Mouse (Mus musculus) intestine, postnatal 0 days (tissue): Measurements from ENCODE around the gene Ttc17. TPM values are rescaled to one million over a fixed set of nuclear protein-coding genes. Genes with fewer than 3 reads are reported as not detected.

Experiments used
- ATAC-seq: fragments of 200-750 bp; cut with Nextera tagmentation; 2 replicates; pipeline ENCODE4 v1.8.0; 2017; ENCODE audit warnings: mild to moderate bottlenecking, moderate TSS enrichment, moderate library complexity
- H3K27ac ChIP-seq: fragments of 300-500 bp; sonication (generic); 2 replicates; pipeline ENCODE4 v1.5.1; 2014; ENCODE audit warnings: mild to moderate bottlenecking, low read depth, low read length, moderate library complexity
- H3K27me3 ChIP-seq: fragments of 300-500 bp; sonication (generic); replicated peaks from 2 replicates; pipeline ENCODE4 v1.6.1; 2014; ENCODE audit warnings: low read length, mixed read lengths; ENCODE audit not compliant: control insufficient read depth, insufficient read depth
- H3K36me3 ChIP-seq: fragments of 300-500 bp; sonication (generic); 2 replicates; pipeline ENCODE4 v1.6.1; 2014; ENCODE audit warnings: mild to moderate bottlenecking, moderate library complexity; ENCODE audit not compliant: control insufficient read depth, insufficient read depth
- H3K4me1 ChIP-seq: fragments of 300-500 bp; sonication (generic); replicated peaks from 2 replicates; pipeline ENCODE4 v1.6.1; 2014; ENCODE audit warnings: antibody characterized with exemption, low read length, mixed read lengths; ENCODE audit not compliant: control insufficient read depth, insufficient read depth
- H3K4me2 ChIP-seq: fragments of 300-500 bp; sonication (generic); replicated peaks from 2 replicates; pipeline ENCODE4 v1.6.1; 2014; ENCODE audit warnings: low read depth, mild to moderate bottlenecking, moderate library complexity
- H3K4me3 ChIP-seq: fragments of 300-500 bp; sonication (generic); 2 replicates; pipeline ENCODE4 v1.5.1; 2014; ENCODE audit warnings: low read depth, low read length
- H3K9ac ChIP-seq: fragments of 300-500 bp; sonication (generic); 2 replicates; pipeline ENCODE4 v1.6.1; 2014; ENCODE audit warnings: mild to moderate bottlenecking, low read depth, low read length
- H3K9me3 ChIP-seq: fragments of 300-500 bp; sonication (generic); 2 replicates; pipeline ENCODE4 v1.6.1; 2016; ENCODE audit warnings: mixed run types; ENCODE audit not compliant: control insufficient read depth
- CTCF ChIP-seq: sonication (generic); IDR thresholded peaks from 2 replicates; pipeline ENCODE4 v1.5.1; 2016; ENCODE audit warnings: low read depth, mild to moderate bottlenecking, control low read depth, antibody characterized with exemption, moderate library complexity
- WGBS: fragments of 180-500 bp; shearing (Covaris S2); extraction: QIAGEN DNeasy Blood & Tissue Kit; methylation state at CpG from one replicate; pipeline ENCODE4 v1.1.7; 2014; 5-methylcytosine and 5-hydroxymethylcytosine counted together
- polyA plus RNA-seq: library from polyadenylated mRNA; unstranded; fragments of >200 nt; fragmentation: Nextera tagmentation; extraction: Ambion mirVana; gene quantifications from 2 replicates; pipeline ENCODE4 v1.2.1, GENCODE M21; 2015

Gene Ttc17
- polyA plus RNA-seq, 1 experiment from 2014 or later = 9.7 TPM

DNA sequence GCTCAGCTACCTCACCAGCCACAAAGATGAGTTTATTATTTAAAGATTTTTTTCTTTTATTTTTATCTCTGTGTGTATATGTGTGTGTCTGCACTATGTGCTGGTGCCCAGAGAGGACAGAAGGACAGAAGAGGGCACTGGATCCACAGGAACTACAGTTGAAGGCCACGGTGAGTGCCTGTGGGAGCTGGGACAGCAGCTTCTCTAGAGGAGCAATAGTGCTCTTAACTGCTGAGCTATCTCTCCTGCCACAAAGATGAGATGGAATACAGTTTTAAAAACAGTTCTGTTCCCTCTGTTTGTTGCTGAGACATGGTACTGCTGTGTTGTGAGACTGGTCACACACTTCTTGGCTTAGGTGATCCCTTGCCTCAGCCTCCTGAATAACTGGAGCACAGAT lies 22.0 kb upstream of the Ttc17 start:
- peaks cover 5% of the 10 kb centered on the region; the same call in 1 of the 2 replicates for H3K4me1 ChIP-seq
- no peak overlapping the region for H3K9ac ChIP-seq
- ATAC-seq = no peak
- peaks cover 39% of the 10 kb centered on the region for H3K36me3 ChIP-seq
- H3K9me3 ChIP-seq = no peaks in the 10 kb centered on the region
- H3K27ac ChIP-seq = no peak overlapping the region
- H3K4me2 ChIP-seq = no peak overlapping the region
- no peak overlapping the region for H3K4me3 ChIP-seq
- TF ChIP-seq CTCF = no peak
- H3K27me3 ChIP-seq = no peaks in the 10 kb centered on the region
- 92% methylated on average over 1 of the region's 1 CpGs for WGBS

DNA sequence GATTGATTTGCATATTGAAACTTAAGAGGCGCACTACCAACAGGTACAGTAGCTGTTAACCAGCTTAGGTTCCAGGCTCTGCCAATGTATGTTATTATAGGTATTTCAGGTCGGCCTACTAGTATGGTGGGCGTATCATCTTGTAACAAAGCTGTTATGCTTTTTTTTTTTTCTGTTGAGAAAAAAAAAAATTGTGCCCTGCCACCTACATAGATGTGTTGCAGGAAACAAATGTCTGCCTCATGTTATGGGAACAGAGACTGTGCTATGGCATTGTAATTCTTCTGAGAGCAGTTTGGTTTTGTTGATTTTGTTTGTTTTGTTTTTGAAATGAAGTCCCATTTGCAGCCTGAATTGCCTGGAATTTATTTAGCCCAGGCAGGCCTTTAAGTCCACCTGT lies 952 bp upstream of the Ttc17 start:
- Histone ChIP-seq H3K27me3 (no peaks in the 10 kb centered on the region), H3K27ac (no peak overlapping the region), H3K4me1 (peaks cover 6% of the 10 kb centered on the region), H3K36me3 (0 out of 2 replicates have a peak, but pooled peaks cover 4% of the 10 kb centered on the region), H3K4me3 (peak overlapping the region; percentile 97), H3K4me2 (peak overlapping the region; percentile 87), H3K9me3 (no peaks in the 10 kb centered on the region), H3K9ac (peak overlapping the region; percentile 94)
- TF ChIP-seq CTCF = no peak
- WGBS = 17% methylated on average over 3 of the region's 3 CpGs
- no peak for ATAC-seq

DNA sequence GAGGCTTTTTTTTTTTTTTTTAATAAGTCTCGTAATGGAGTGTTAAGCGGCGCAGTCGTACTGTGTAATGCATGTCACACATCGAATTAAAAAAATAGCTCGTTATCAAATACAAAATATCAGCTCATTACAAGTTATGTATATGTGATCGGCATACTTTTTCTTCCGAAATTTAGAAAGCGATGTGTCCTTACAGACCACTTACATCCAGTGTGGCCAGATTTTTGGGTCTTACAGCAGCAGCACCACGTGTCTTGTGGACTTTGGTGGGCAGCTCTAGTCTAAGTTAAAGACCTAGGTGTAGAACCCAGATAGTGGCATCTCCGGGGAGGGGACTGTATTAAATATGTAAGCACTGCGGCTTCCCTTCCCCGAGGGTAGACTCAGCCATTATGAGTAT lies 532 bp upstream of the Ttc17 start:
- H3K4me1 ChIP-seq = peaks cover 9% of the 10 kb centered on the region
- peak overlapping the region; percentile 87 for H3K4me2 ChIP-seq
- peak; percentile 6; the same call in 1 of the 2 replicates for ATAC-seq
- no peaks in the 10 kb centered on the region for H3K9me3 ChIP-seq
- peak overlapping the region; percentile 94 for H3K9ac ChIP-seq
- H3K27ac ChIP-seq = peak overlapping the region; percentile 94
- H3K36me3 ChIP-seq = 0 out of 2 replicates have a peak, but pooled peaks cover 4% of the 10 kb centered on the region
- no peak for TF ChIP-seq CTCF
- under 1% methylated on average over 13 of the region's 13 CpGs for WGBS
- H3K4me3 ChIP-seq = peak overlapping the region; percentile 97
- H3K27me3 ChIP-seq = no peaks in the 10 kb centered on the region

DNA sequence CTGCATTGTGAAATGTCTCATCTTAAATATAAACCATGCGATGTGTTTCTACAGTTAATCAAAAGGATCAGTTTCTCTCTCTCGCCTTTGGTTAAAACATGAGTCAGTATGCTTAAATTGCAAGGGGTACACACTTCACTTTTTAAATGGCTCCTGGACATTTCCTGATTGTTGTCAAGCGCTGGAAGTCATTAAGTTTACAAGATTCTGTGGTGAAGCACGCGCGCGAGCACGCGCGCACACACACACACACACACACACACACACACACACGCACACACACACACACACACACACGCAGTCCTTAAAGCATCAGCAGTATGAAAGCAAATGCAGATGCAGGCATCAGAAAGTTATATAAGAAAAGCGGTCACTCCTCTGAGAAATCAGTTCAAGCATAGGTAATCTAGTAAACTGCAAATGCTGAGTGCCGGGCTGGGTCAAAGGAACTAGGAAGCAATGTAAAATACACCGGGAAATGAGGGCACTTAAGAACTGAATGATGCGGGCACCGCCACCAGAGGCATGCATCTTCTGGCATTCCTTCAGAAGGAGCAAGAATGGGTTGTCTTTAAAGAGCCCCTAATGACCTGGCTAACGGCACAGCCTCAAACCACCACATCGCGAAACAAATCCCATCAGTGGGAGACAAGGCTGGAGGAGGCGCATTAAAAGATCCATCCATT lies 949 bp downstream of the Ttc17 start:
- 4% methylated on average over 21 of the region's 21 CpGs for WGBS
- no peaks in the 10 kb centered on the region for H3K27me3 ChIP-seq
- H3K9ac ChIP-seq = peak overlapping the region; percentile 94
- H3K4me3 ChIP-seq = peak overlapping the region; percentile 97
- H3K36me3 ChIP-seq = 0 out of 2 replicates have a peak, but pooled peaks cover 4% of the 10 kb centered on the region
- peak; percentile 50 for TF ChIP-seq CTCF
- H3K9me3 ChIP-seq = no peaks in the 10 kb centered on the region
- H3K4me2 ChIP-seq = peak overlapping the region; percentile 87
- peak; percentile 29; the same call in 1 of the 2 replicates for ATAC-seq
- peaks cover 9% of the 10 kb centered on the region for H3K4me1 ChIP-seq
- peak overlapping the region; percentile 94 for H3K27ac ChIP-seq

DNA sequence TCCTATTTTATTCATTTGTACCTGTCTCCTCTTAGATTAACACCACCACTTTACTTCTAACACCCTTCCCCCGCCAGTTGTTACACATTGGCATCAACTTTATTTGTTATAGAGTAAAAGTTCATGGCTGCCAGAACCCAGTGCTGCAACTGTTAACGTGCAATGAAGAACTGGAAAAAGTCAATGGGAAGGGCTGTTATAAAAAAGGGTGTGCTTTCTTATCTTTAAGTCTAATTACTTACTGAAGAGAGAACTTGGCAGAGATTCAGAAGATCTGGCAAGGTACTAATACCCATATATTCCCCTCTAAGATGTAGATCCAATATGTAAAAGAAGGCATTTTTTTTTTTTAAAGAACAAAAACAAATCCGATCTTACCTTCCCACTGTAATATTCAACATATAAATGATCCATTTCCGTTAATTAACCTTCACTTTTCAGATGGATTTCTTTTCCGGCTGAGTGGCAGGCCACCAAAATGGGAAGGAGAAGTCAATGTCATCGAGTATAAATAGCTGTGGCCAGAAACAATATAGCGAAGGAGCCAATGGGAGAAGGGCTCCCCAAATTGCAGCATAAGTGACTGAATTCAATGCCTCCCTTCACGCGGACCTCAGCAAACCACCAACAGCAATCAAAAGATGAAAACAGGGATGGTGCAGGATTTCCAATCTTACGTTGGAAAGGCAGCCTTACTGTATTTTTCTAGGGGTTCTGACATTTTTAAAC lies 1.8 kb downstream of the Ttc17 start:
- 44% methylated on average over 10 of the region's 10 CpGs for WGBS
- no peaks in the 10 kb centered on the region for H3K36me3 ChIP-seq
- no peak overlapping the region for H3K27ac ChIP-seq
- H3K4me2 ChIP-seq = peak overlapping the region; percentile 87
- H3K4me1 ChIP-seq = peaks cover 9% of the 10 kb centered on the region
- TF ChIP-seq CTCF = no peak
- peak overlapping the region; percentile 97; the same call in 1 of the 2 replicates for H3K4me3 ChIP-seq
- no peaks in the 10 kb centered on the region for H3K9me3 ChIP-seq
- no peak overlapping the region for H3K9ac ChIP-seq
- ATAC-seq = no peak
- H3K27me3 ChIP-seq = no peaks in the 10 kb centered on the region

DNA sequence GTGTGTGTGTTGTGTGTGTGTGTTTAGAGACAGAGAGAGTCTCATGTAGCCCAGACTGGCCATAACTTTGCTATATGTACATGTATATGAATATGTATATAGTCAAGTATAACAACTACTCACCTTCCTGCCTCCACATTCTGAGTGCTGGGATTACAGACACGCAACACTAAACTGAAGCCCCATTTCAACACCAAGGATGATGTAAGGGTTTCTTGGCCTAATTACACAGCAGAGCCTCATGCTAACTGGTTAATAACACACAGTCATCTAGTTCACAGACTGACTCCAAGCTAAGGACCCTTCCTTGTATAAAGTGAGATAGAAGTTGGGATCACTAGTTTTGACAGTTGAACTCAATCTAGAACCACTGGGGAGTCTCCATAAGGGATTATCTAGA lies 3.9 kb downstream of the Ttc17 start:
- Histone ChIP-seq H3K9ac (no peak overlapping the region), H3K9me3 (no peaks in the 10 kb centered on the region), H3K27ac (no peak overlapping the region), H3K4me1 (peaks cover 9% of the 10 kb centered on the region), H3K36me3 (no peaks in the 10 kb centered on the region; the same call in 1 of the 2 replicates), H3K4me3 (no peak overlapping the region), H3K27me3 (no peaks in the 10 kb centered on the region), H3K4me2 (no peak overlapping the region)
- no peak for ATAC-seq
- TF ChIP-seq CTCF = no peak
- 88% methylated on average over 1 of the region's 1 CpGs for WGBS
